Mouse (Mus musculus) small intestine, adult 2 months (tissue): Measurements from ENCODE around the gene Rnaseh2b.

Experiments
- CTCF ChIP-seq: fragments of 200-500 bp; IDR thresholded peaks from 2 replicates; pipeline ENCODE4 v1.5.1; 2012; ENCODE audit warnings: low read depth, mild to moderate bottlenecking, control low read depth, inconsistent platforms, low read length, moderate library complexity, mixed read lengths; ENCODE audit not compliant: insufficient replicate concordance, insufficient read length; ENCODE audit errors: extremely low read depth
- POLR2A ChIP-seq: fragments of 200-500 bp; IDR thresholded peaks from 2 replicates; pipeline ENCODE4 v1.6.1; 2012; ENCODE audit warnings: low read depth, mild to moderate bottlenecking, control low read depth, inconsistent platforms, low read length, moderate library complexity

GRCm38 (mm10) chr14:62416007-62416741 is 123.8 kb downstream of the Rnaseh2b start:
- no peak for TF ChIP-seq CTCF
- TF ChIP-seq POLR2A = no peak
